Mouse (Mus musculus) hindbrain, embryonic 11.5 days (tissue): ENCODE results near the gene Ank3. TPM values are rescaled to one million over a fixed set of nuclear protein-coding genes. Genes with fewer than 3 reads are reported as not detected.

ENCODE experiments used
- ATAC-seq: fragments of 200-750 bp; cut with Nextera tagmentation; 2 replicates; pipeline ENCODE4 v1.8.0; 2017; ENCODE audit warnings: mild to moderate bottlenecking, moderate TSS enrichment, moderate library complexity; ENCODE audit not compliant: low FRiP score
- DNase-seq: peaks from one replicate; pipeline ENCODE4 v3.0.0-alpha.2; 2015; ENCODE audit warnings: low spot score
- H3K27ac ChIP-seq: fragments of 300-500 bp; sonication (generic); 2 replicates; pipeline ENCODE4 v1.5.1; 2014; ENCODE audit warnings: mild to moderate bottlenecking, low read depth, low read length
- H3K27me3 ChIP-seq: fragments of 300-500 bp; sonication (generic); 2 replicates; pipeline ENCODE4 v1.6.1; 2014; ENCODE audit warnings: mild to moderate bottlenecking, low read length, moderate library complexity, mixed read lengths; ENCODE audit not compliant: control insufficient read depth, insufficient read depth
- H3K36me3 ChIP-seq: fragments of 300-500 bp; sonication (generic); 2 replicates; pipeline ENCODE4 v1.6.1; 2014; ENCODE audit warnings: mild to moderate bottlenecking, low read length, moderate library complexity, mixed read lengths; ENCODE audit not compliant: control insufficient read depth, insufficient read depth
- H3K4me1 ChIP-seq: fragments of 300-500 bp; sonication (generic); replicated peaks from 2 replicates; pipeline ENCODE4 v1.6.1; 2014; ENCODE audit warnings: low read length, mixed read lengths; ENCODE audit not compliant: control insufficient read depth, insufficient read depth
- H3K4me2 ChIP-seq: fragments of 300-500 bp; sonication (generic); replicated peaks from 2 replicates; pipeline ENCODE4 v1.6.1; 2014; ENCODE audit warnings: mild to moderate bottlenecking, low read depth, low read length
- H3K4me3 ChIP-seq: fragments of 300-500 bp; sonication (generic); 2 replicates; pipeline ENCODE4 v1.5.1; 2014; ENCODE audit warnings: low read depth, low read length
- H3K9ac ChIP-seq: fragments of 300-500 bp; sonication (generic); 2 replicates; pipeline ENCODE4 v1.6.1; 2014; ENCODE audit warnings: low read depth, low read length
- H3K9me3 ChIP-seq: fragments of 300-500 bp; sonication (generic); 2 replicates; pipeline ENCODE4 v1.6.1; 2016; ENCODE audit warnings: low read length; ENCODE audit not compliant: control insufficient read depth
- WGBS: fragments of 180-500 bp; shearing (Covaris S2); extraction: QIAGEN DNeasy Blood & Tissue Kit; methylation state at CpG from one replicate; pipeline ENCODE4 v1.1.7; 2014; 5-methylcytosine and 5-hydroxymethylcytosine counted together
- polyA plus RNA-seq: library from polyadenylated mRNA; unstranded; fragments of >200 nt; fragmentation: Nextera tagmentation; extraction: Ambion mirVana; gene quantifications from 2 replicates; pipeline ENCODE4 v1.2.1, GENCODE M21; 2014

Gene Ank3
- polyA plus RNA-seq, 1 experiment from 2014 or later = 97.7 TPM

- ATAC-seq (no peak), DNase-seq (no peak)
- Histone ChIP-seq H3K27ac (no peak overlapping the region), H3K9ac (no peak overlapping the region), H3K4me1 (peaks cover 3% of the 10 kb centered on the region; the same call in 1 of the 2 replicates), H3K4me2 (no peak overlapping the region), H3K27me3 (no peaks in the 10 kb centered on the region), H3K36me3 (no peaks in the 10 kb centered on the region), H3K4me3 (no peak overlapping the region), H3K9me3 (no peaks in the 10 kb centered on the region)
- 88% methylated on average over 4 of the region's 4 CpGs for WGBS
These were observed 325.6 kb downstream of the Ank3 start for GRCm38 (mm10) chr10:69724159-69724558.

GRCm38 (mm10) chr10:69725078-69725477, 326.5 kb downstream of the Ank3 start:
- Histone ChIP-seq H3K27ac (peak overlapping the region; percentile 40; the same call in 1 of the 2 replicates), H3K4me2 (no peak overlapping the region), H3K9ac (no peak overlapping the region; the same call in 1 of the 2 replicates), H3K27me3 (no peaks in the 10 kb centered on the region), H3K4me3 (no peak overlapping the region), H3K9me3 (no peaks in the 10 kb centered on the region), H3K36me3 (no peaks in the 10 kb centered on the region), H3K4me1 (peaks cover 1% of the 10 kb centered on the region; the same call in 1 of the 2 replicates)
- DNase-seq (peak; percentile 26), ATAC-seq (peak; percentile 60)
- 69% methylated on average over 14 of the region's 14 CpGs for WGBS

GRCm38 (mm10) chr10:69726265-69726664, 327.7 kb downstream of the Ank3 start:
- 95% methylated on average over 2 of the region's 2 CpGs for WGBS
- no peak overlapping the region for H3K27ac ChIP-seq

GRCm38 (mm10) chr10:69726806-69727205, 328.2 kb downstream of the Ank3 start:
- DNase-seq (no peak), ATAC-seq (no peak)
- H3K9me3 ChIP-seq = no peaks in the 10 kb centered on the region
- WGBS = 88% methylated on average over 7 of the region's 7 CpGs
- H3K27me3 ChIP-seq = no peaks in the 10 kb centered on the region
- no peak overlapping the region for H3K4me3 ChIP-seq
- H3K9ac ChIP-seq = no peak overlapping the region
- H3K36me3 ChIP-seq = no peaks in the 10 kb centered on the region
- no peak overlapping the region for H3K27ac ChIP-seq
- peaks cover 2% of the 10 kb centered on the region; the same call in 1 of the 2 replicates for H3K4me1 ChIP-seq
- no peak overlapping the region for H3K4me2 ChIP-seq

More at GRCm38 (mm10) chr10:69726265-69726664, 327.7 kb downstream of the Ank3 start:
- no peak overlapping the region for H3K4me3 ChIP-seq
- peaks cover 2% of the 10 kb centered on the region; the same call in 1 of the 2 replicates for H3K4me1 ChIP-seq
- no peak overlapping the region for H3K9ac ChIP-seq
- ATAC-seq = no peak
- no peaks in the 10 kb centered on the region for H3K9me3 ChIP-seq
- no peak for DNase-seq
- no peak overlapping the region for H3K4me2 ChIP-seq
- H3K27me3 ChIP-seq = no peaks in the 10 kb centered on the region
- H3K36me3 ChIP-seq = no peaks in the 10 kb centered on the region

GRCm38 (mm10) chr10:69728876-69729275, 330.3 kb downstream of the Ank3 start:
- no peak overlapping the region for H3K27ac ChIP-seq
- no peaks in the 10 kb centered on the region for H3K9me3 ChIP-seq
- H3K4me1 ChIP-seq = peaks cover 2% of the 10 kb centered on the region; the same call in 1 of the 2 replicates
- no peak for ATAC-seq
- H3K9ac ChIP-seq = no peak overlapping the region
- no peaks in the 10 kb centered on the region for H3K27me3 ChIP-seq
- no peak overlapping the region for H3K4me2 ChIP-seq
- no peak overlapping the region for H3K4me3 ChIP-seq
- 66% methylated on average over 6 of the region's 6 CpGs for WGBS
- H3K36me3 ChIP-seq = no peaks in the 10 kb centered on the region
- no peak for DNase-seq

- no peaks in the 10 kb centered on the region for H3K27me3 ChIP-seq
- H3K4me1 ChIP-seq = peaks cover 2% of the 10 kb centered on the region; the same call in 1 of the 2 replicates
- H3K9me3 ChIP-seq = no peaks in the 10 kb centered on the region
- peak overlapping the region; percentile 51; the same call in 1 of the 2 replicates for H3K27ac ChIP-seq
- peak; percentile 38; the same call in 1 of the 2 replicates for ATAC-seq
- H3K36me3 ChIP-seq = no peaks in the 10 kb centered on the region
- no peak overlapping the region for H3K4me3 ChIP-seq
- no peak for DNase-seq
- 51% methylated on average over 10 of the region's 10 CpGs for WGBS
- H3K4me2 ChIP-seq = no peak overlapping the region
- peak overlapping the region; percentile 20; the same call in 1 of the 2 replicates for H3K9ac ChIP-seq
These were observed 331.8 kb downstream of the Ank3 start for GRCm38 (mm10) chr10:69730351-69730871.

GRCm38 (mm10) chr10:69731341-69731740, 332.8 kb downstream of the Ank3 start:
- Histone ChIP-seq H3K4me2 (no peak overlapping the region), H3K36me3 (no peaks in the 10 kb centered on the region), H3K4me1 (peaks cover 2% of the 10 kb centered on the region; the same call in 1 of the 2 replicates), H3K27ac (0 out of 2 replicates have a peak overlapping the region, but pooled peaks have one; percentile 51), H3K4me3 (no peak overlapping the region), H3K9me3 (no peaks in the 10 kb centered on the region), H3K9ac (no peak overlapping the region), H3K27me3 (no peaks in the 10 kb centered on the region)
- ATAC-seq (no peak), DNase-seq (no peak)
- WGBS = 78% methylated on average over 5 of the region's 5 CpGs

- WGBS = 81% methylated on average over 1 of the region's 1 CpGs
- Histone ChIP-seq H3K9ac (no peak overlapping the region), H3K9me3 (no peaks in the 10 kb centered on the region), H3K4me3 (no peak overlapping the region), H3K27ac (no peak overlapping the region), H3K36me3 (no peaks in the 10 kb centered on the region), H3K4me2 (no peak overlapping the region), H3K27me3 (no peaks in the 10 kb centered on the region), H3K4me1 (peaks cover 2% of the 10 kb centered on the region; the same call in 1 of the 2 replicates)
- no peak for ATAC-seq
- DNase-seq = no peak
These were observed 333.3 kb downstream of the Ank3 start for GRCm38 (mm10) chr10:69731863-69732262.

- no peak for DNase-seq
- no peaks in the 10 kb centered on the region for H3K27me3 ChIP-seq
- H3K27ac ChIP-seq = no peak overlapping the region
- no peaks in the 10 kb centered on the region for H3K36me3 ChIP-seq
- no peak for ATAC-seq
- 61% methylated on average over 7 of the region's 7 CpGs for WGBS
- no peaks in the 10 kb centered on the region for H3K4me1 ChIP-seq
- H3K9ac ChIP-seq = no peak overlapping the region
- H3K9me3 ChIP-seq = no peaks in the 10 kb centered on the region
- H3K4me3 ChIP-seq = no peak overlapping the region
- no peak overlapping the region for H3K4me2 ChIP-seq
These were observed 337.7 kb downstream of the Ank3 start for GRCm38 (mm10) chr10:69736241-69736640.
